Mouse (Mus musculus) MEL (cell line): ENCODE measurements around the gene Nup62. TPM values are rescaled to one million over a fixed set of nuclear protein-coding genes. Genes with fewer than 3 reads are reported as not detected.
A peak's percentile ranks its signal among the peaks of the same experiment; 100 is the strongest.

ENCODE experiments used
- DNase-seq: peaks from one replicate; pipeline ENCODE4 v3.0.0; 2011; ENCODE audit warnings: low read depth, low spot score
- H3K27ac ChIP-seq: 2 replicates; pipeline ENCODE4 v1.5.1; 2012; ENCODE audit warnings: low read depth, mild to moderate bottlenecking, control low read depth, low read length, moderate library complexity; ENCODE audit not compliant: control insufficient read depth
- H3K27me3 ChIP-seq, 2 experiments: fragments of 150-350 bp in 1 of 2; sonication (generic) in 1 of 2; 2 replicates each; pipeline ENCODE4 v1.6.1; 2012; ENCODE audit warnings: low read length in 2 of 2, mild to moderate bottlenecking in 2 of 2, improper control_type of control experiment in 1 of 2, moderate library complexity in 1 of 2; ENCODE audit not compliant: insufficient read depth in 2 of 2, control insufficient read depth in 1 of 2
- H3K36me3 ChIP-seq, 2 experiments: 2 replicates each; pipeline ENCODE4 v1.6.1; 2012 to 2014; ENCODE audit warnings: low read length in 2 of 2, improper control_type of control experiment in 1 of 2, inconsistent platforms in 1 of 2, mild to moderate bottlenecking in 1 of 2; ENCODE audit not compliant: insufficient read depth in 2 of 2, control insufficient read depth in 1 of 2
- H3K4me1 ChIP-seq, 2 experiments: fragments of 150-350 bp in 1 of 2; sonication (generic) in 1 of 2; 2 replicates each; pipeline ENCODE4 v1.6.1; 2012; ENCODE audit warnings: low read length in 2 of 2, improper control_type of control experiment in 1 of 2, mild to moderate bottlenecking in 1 of 2; ENCODE audit not compliant: insufficient read depth in 2 of 2, control insufficient read depth in 1 of 2
- H3K4me3 ChIP-seq, 2 experiments: fragments of 150-350 bp in 1 of 2; sonication (generic) in 1 of 2; 2 replicates each; pipeline ENCODE4 v1.5.1; 2012; ENCODE audit warnings: low read depth in 2 of 2, low read length in 2 of 2, mild to moderate bottlenecking in 2 of 2, moderate library complexity in 2 of 2, control low read depth in 1 of 2, improper control_type of control experiment in 1 of 2; ENCODE audit not compliant: control insufficient read depth in 1 of 2, insufficient read depth in 1 of 2
- H3K79me2 ChIP-seq: 2 replicates; pipeline ENCODE4 v1.6.1; 2012; ENCODE audit warnings: mild to moderate bottlenecking, low read length, moderate library complexity; ENCODE audit not compliant: control insufficient read depth, poor library complexity, insufficient read depth
- H3K9ac ChIP-seq: 2 replicates; pipeline ENCODE4 v1.6.1; 2012; ENCODE audit warnings: low read depth, mild to moderate bottlenecking, control low read depth, low read length, moderate library complexity; ENCODE audit not compliant: control insufficient read depth, poor library complexity, severe bottlenecking
- H3K9me3 ChIP-seq: fragments of 150-350 bp; sonication (generic); replicated peaks from 2 replicates; pipeline ENCODE4 v1.6.1; 2012; ENCODE audit warnings: mild to moderate bottlenecking, low read length, improper control_type of control experiment, moderate library complexity; ENCODE audit not compliant: insufficient read depth
- CHD1 ChIP-seq: IDR thresholded peaks from 2 replicates; pipeline ENCODE4 v1.6.1; 2012; ENCODE audit warnings: low read depth, mild to moderate bottlenecking, inconsistent platforms, low read length, improper control_type of control experiment
- CHD2 ChIP-seq: IDR thresholded peaks from 2 replicates; pipeline ENCODE4 v1.6.1; 2011; ENCODE audit warnings: low read length, improper control_type of control experiment
- CTCF ChIP-seq, 3 experiments: IDR thresholded peaks in 2 of 3; conservative IDR thresholded peaks in 1 of 3; 2 replicates each; pipeline ENCODE4 v1.5.1; 2011 to 2012; ENCODE audit warnings: low read length in 3 of 3, low read depth in 2 of 3, mild to moderate bottlenecking in 2 of 3, improper control_type of control experiment in 1 of 3, inconsistent platforms in 1 of 3, mixed read lengths in 1 of 3, moderate library complexity in 1 of 3; ENCODE audit not compliant: control insufficient read depth in 1 of 3, insufficient read depth in 1 of 3, poor library complexity in 1 of 3, severe bottlenecking in 1 of 3
- E2F4 ChIP-seq: IDR thresholded peaks from 2 replicates; pipeline ENCODE4 v1.6.1; 2011; ENCODE audit warnings: low read depth, low read length, improper control_type of control experiment, borderline replicate concordance
- ELF1 ChIP-seq: IDR thresholded peaks from 2 replicates; pipeline ENCODE4 v1.6.1; 2014; ENCODE audit warnings: low read depth, mild to moderate bottlenecking, inconsistent platforms, low read length, improper control_type of control experiment, moderate library complexity
- EP300 ChIP-seq, 2 experiments: IDR thresholded peaks; 2 replicates each; pipeline ENCODE4 v1.6.1; 2011; ENCODE audit warnings: improper control_type of control experiment in 2 of 2, low read length in 2 of 2, low read depth in 1 of 2, mild to moderate bottlenecking in 1 of 2
- ETS1 ChIP-seq: IDR thresholded peaks from 2 replicates; pipeline ENCODE4 v1.6.1; 2012; ENCODE audit warnings: low read depth, mild to moderate bottlenecking, inconsistent platforms, low read length, improper control_type of control experiment, moderate library complexity
- GABPA ChIP-seq: IDR thresholded peaks from 2 replicates; pipeline ENCODE4 v1.6.1; 2012; ENCODE audit warnings: low read depth, mild to moderate bottlenecking, inconsistent platforms, low read length, improper control_type of control experiment, moderate library complexity
- GATA1 ChIP-seq: IDR thresholded peaks from 2 replicates; pipeline ENCODE4 v1.6.1; 2011; ENCODE audit warnings: low read depth, low read length, improper control_type of control experiment
- HCFC1 ChIP-seq: IDR thresholded peaks from 2 replicates; pipeline ENCODE4 v1.6.1; 2012; ENCODE audit warnings: low read depth, mild to moderate bottlenecking, inconsistent platforms, low read length, improper control_type of control experiment, moderate library complexity
- JUND ChIP-seq: IDR thresholded peaks from 2 replicates; pipeline ENCODE4 v1.6.1; 2011; ENCODE audit warnings: low read depth, mild to moderate bottlenecking, improper control_type of control experiment, low read length
- KAT2A ChIP-seq: conservative IDR thresholded peaks from 2 replicates; pipeline ENCODE4 v1.6.1; 2012; ENCODE audit warnings: low read depth, low read length, improper control_type of control experiment, inconsistent platforms
- MAZ ChIP-seq: IDR thresholded peaks from 2 replicates; pipeline ENCODE4 v1.6.1; 2012; ENCODE audit warnings: low read depth, mild to moderate bottlenecking, inconsistent platforms, low read length, improper control_type of control experiment
- MEF2A ChIP-seq: IDR thresholded peaks from 2 replicates; pipeline ENCODE4 v1.6.1; 2014; ENCODE audit warnings: low read depth, mild to moderate bottlenecking, inconsistent platforms, low read length, improper control_type of control experiment; ENCODE audit not compliant: poor library complexity, insufficient replicate concordance, severe bottlenecking; ENCODE audit errors: extremely low read depth
- MYB ChIP-seq: IDR thresholded peaks from 2 replicates; pipeline ENCODE4 v1.6.1; 2011; ENCODE audit warnings: mild to moderate bottlenecking, low read depth, low read length, improper control_type of control experiment
- NELFE ChIP-seq: IDR thresholded peaks from 2 replicates; pipeline ENCODE4 v1.6.1; 2011; ENCODE audit warnings: low read depth, low read length, improper control_type of control experiment
- POLR2A ChIP-seq, 2 experiments: IDR thresholded peaks; 2 replicates each; pipeline ENCODE4 v1.6.1; 2011 to 2012; ENCODE audit warnings: low read length in 2 of 2, mild to moderate bottlenecking in 2 of 2, control low read depth in 1 of 2, improper control_type of control experiment in 1 of 2, low read depth in 1 of 2, moderate library complexity in 1 of 2; ENCODE audit not compliant: control insufficient read depth in 1 of 2, insufficient read depth in 1 of 2, poor library complexity in 1 of 2
- POLR2AphosphoS2 ChIP-seq: IDR thresholded peaks from 2 replicates; pipeline ENCODE4 v1.6.1; 2011; ENCODE audit warnings: low read length, improper control_type of control experiment
- POLR2AphosphoS5 ChIP-seq: IDR thresholded peaks from 2 replicates; pipeline ENCODE4 v1.6.1; 2012; ENCODE audit warnings: low read depth, borderline replicate concordance, mild to moderate bottlenecking, inconsistent platforms, low read length, moderate library complexity, mixed read lengths
- RAD21 ChIP-seq: IDR thresholded peaks from 2 replicates; pipeline ENCODE4 v1.6.1; 2011; ENCODE audit warnings: mild to moderate bottlenecking, low read depth, low read length, improper control_type of control experiment
- RCOR1 ChIP-seq: IDR thresholded peaks from 2 replicates; pipeline ENCODE4 v1.6.1; 2012; ENCODE audit warnings: low read depth, mild to moderate bottlenecking, inconsistent platforms, low read length, improper control_type of control experiment
- SMC3 ChIP-seq: IDR thresholded peaks from 2 replicates; pipeline ENCODE4 v1.6.1; 2011; ENCODE audit warnings: low read depth, low read length, improper control_type of control experiment
- TAL1 ChIP-seq: IDR thresholded peaks from 2 replicates; pipeline ENCODE4 v1.6.1; 2012; ENCODE audit warnings: mild to moderate bottlenecking, inconsistent platforms, low read length, moderate library complexity, mixed read lengths
- TBP ChIP-seq: IDR thresholded peaks from 2 replicates; pipeline ENCODE4 v1.8.0; 2011; ENCODE audit warnings: low read depth, low read length, improper control_type of control experiment
- TCF12 ChIP-seq: IDR thresholded peaks from 2 replicates; pipeline ENCODE4 v1.6.1; 2014; ENCODE audit warnings: low read depth, mild to moderate bottlenecking, inconsistent platforms, low read length, improper control_type of control experiment, moderate library complexity
- UBTF ChIP-seq: IDR thresholded peaks from 2 replicates; pipeline ENCODE4 v1.6.1; 2012; ENCODE audit warnings: low read depth, mild to moderate bottlenecking, inconsistent platforms, low read length, improper control_type of control experiment, moderate library complexity, borderline replicate concordance; ENCODE audit not compliant: insufficient read depth
- USF1 ChIP-seq: IDR thresholded peaks from 2 replicates; pipeline ENCODE4 v1.6.1; 2014; ENCODE audit warnings: low read depth, mild to moderate bottlenecking, inconsistent platforms, low read length, improper control_type of control experiment, moderate library complexity
- USF2 ChIP-seq, 2 experiments: IDR thresholded peaks; 2 replicates each; pipeline ENCODE4 v1.6.1; 2011 to 2012; ENCODE audit warnings: improper control_type of control experiment in 2 of 2, low read length in 2 of 2, borderline replicate concordance in 1 of 2, inconsistent platforms in 1 of 2, low read depth in 1 of 2, mild to moderate bottlenecking in 1 of 2; ENCODE audit not compliant: insufficient read depth in 1 of 2
- ZC3H11A ChIP-seq: IDR thresholded peaks from 2 replicates; pipeline ENCODE4 v1.6.1; 2012; ENCODE audit warnings: low read depth, mild to moderate bottlenecking, inconsistent platforms, low read length, improper control_type of control experiment
- ZKSCAN1 ChIP-seq: IDR thresholded peaks from 2 replicates; pipeline ENCODE4 v1.6.1; 2012; ENCODE audit warnings: low read depth, mild to moderate bottlenecking, inconsistent platforms, low read length, improper control_type of control experiment, moderate library complexity
- ZMIZ1 ChIP-seq: IDR thresholded peaks from 2 replicates; pipeline ENCODE4 v1.6.1; 2012; ENCODE audit warnings: low read depth, mild to moderate bottlenecking, inconsistent platforms, low read length, improper control_type of control experiment, moderate library complexity
- ZNF384 ChIP-seq: IDR thresholded peaks from 2 replicates; pipeline ENCODE4 v1.6.1; 2012; ENCODE audit warnings: low read depth, mild to moderate bottlenecking, inconsistent platforms, low read length, improper control_type of control experiment
- polyA plus RNA-seq, 2 experiments: library from polyadenylated mRNA; stranded (reverse) in 1 of 2; unstranded in 1 of 2; fragments of >175 nt in 1 of 2; fragments of >200 nt in 1 of 2; gene quantifications; 2 replicates each; pipeline versions ENCODE4 v1.2.1 to v1.2.4; 2012; ENCODE audit warnings: low replicate concordance in 2 of 2, low read depth in 1 of 2; ENCODE audit not compliant: insufficient read length in 2 of 2, insufficient read depth in 1 of 2, missing spikeins in 1 of 2
- total RNA-seq: library from RNA; depleted of rRNA; stranded (reverse); fragments of 300-350 nt; gene quantifications from 2 replicates; pipeline ENCODE4 v1.2.3, GENCODE M21; 2012

Nup62 gene
- total and polyA plus RNA-seq, 3 experiments: 136 to 235 TPM; not detected in 1

DNA sequence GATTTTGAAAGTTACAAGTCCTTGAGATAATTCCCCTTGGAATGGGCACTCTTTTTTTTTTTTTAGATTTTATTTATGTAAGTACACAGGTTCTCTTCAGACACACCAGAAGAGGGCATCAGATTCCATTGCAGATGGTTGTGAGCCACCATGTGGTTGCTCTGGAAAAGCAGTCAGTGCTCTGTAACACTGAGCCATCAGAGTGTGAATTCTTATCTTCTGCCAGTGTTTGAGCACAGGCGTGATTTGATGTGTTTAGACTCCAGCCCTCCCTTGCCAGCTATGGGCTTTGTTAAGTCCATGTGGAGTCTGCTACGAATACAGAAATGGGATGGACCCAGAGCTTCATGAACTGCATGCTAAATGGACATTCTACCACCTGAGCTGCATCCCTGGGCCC lies 2.3 kb downstream of the Nup62 start (continued):
- TF ChIP-seq ZNF384 (peak; percentile 45; the same call in 1 of the 2 replicates), HCFC1 (no peak), ZMIZ1 (no peak), TAL1 (no peak), E2F4 (no peak), MYB (no peak), SMC3 (no peak), GABPA (no peak), JUND (no peak)
- TF ChIP-seq, all 39 proteins: peak for 6

GRCm38 (mm10) chr7:44818751-44819235 lies 2.9 kb downstream of the Nup62 start:
- peaks cover 16 to 60% of the 10 kb centered on the region in 2 experiments for H3K36me3 ChIP-seq
- peak overlapping the region; percentile 94 for H3K27ac ChIP-seq
- H3K27me3 ChIP-seq: no peaks in the 10 kb centered on the region
- no peaks in the 10 kb centered on the region for H3K9me3 ChIP-seq
- peak overlapping the region; percentile 97 for H3K9ac ChIP-seq
- DNase-seq: peak; percentile 82
- H3K4me1 ChIP-seq: peaks cover 34 to 61% of the 10 kb centered on the region in 2 experiments
- peaks cover 82% of the 10 kb centered on the region for H3K79me2 ChIP-seq
- H3K4me3 ChIP-seq: peak overlapping the region; percentile 87 to 94
- TF ChIP-seq TCF12: peak; percentile 83
- no peak for TF ChIP-seq USF1
- peak; percentile 68; the same call in 1 of the 2 replicates for TF ChIP-seq E2F4
- TF ChIP-seq MYB: 0 out of 2 replicates have a peak, but pooled peaks have one; percentile 29
- TF ChIP-seq POLR2A (IDR thresholded peaks at IDR 0.05; ENCODE audit: control insufficient read depth in 1 of 2, insufficient read depth in 1 of 2, low read depth in 1 of 2, low read length in 2 of 2, poor library complexity in 1 of 2): peak; percentile 46 to 56; a peak in 2 of 4 replicates
- TF ChIP-seq CHD1: peak; percentile 91
- TF ChIP-seq HCFC1: peak; percentile 76
- TF ChIP-seq ZMIZ1: peak; percentile 36; the same call in 1 of the 2 replicates
- peak; percentile 71; the same call in 1 of the 2 replicates for TF ChIP-seq TBP
- no peak for TF ChIP-seq ZKSCAN1
- no peak for TF ChIP-seq UBTF
- TF ChIP-seq CHD2: peak; percentile 49
- TF ChIP-seq CTCF (IDR thresholded peaks at IDR 0.05 in 2 of 3, conservative IDR thresholded peaks at IDR 0.05 in 1 of 3; ENCODE audit: control insufficient read depth in 1 of 3, insufficient read depth in 1 of 3, low read depth in 2 of 3, low read length in 3 of 3, poor library complexity in 1 of 3, severe bottlenecking in 1 of 3): no peak
- TF ChIP-seq GATA1: no peak
- TF ChIP-seq JUND: peak; percentile 52; the same call in 1 of the 2 replicates
- peak; percentile 92; the same call in 1 of the 2 replicates for TF ChIP-seq MAZ
- no peak for TF ChIP-seq TAL1
- TF ChIP-seq RCOR1: peak; percentile 59
- TF ChIP-seq ELF1: peak; percentile 55; the same call in 1 of the 2 replicates
- no peak for TF ChIP-seq ZC3H11A
- no peak for TF ChIP-seq USF2 (IDR thresholded peaks at IDR 0.05; ENCODE audit: borderline replicate concordance in 1 of 2, insufficient read depth in 1 of 2, low read depth in 1 of 2, low read length in 2 of 2)
- TF ChIP-seq RAD21: no peak
- peak; percentile 56; the same call in 1 of the 2 replicates for TF ChIP-seq ETS1
- 0 out of 2 replicates have a peak, but pooled peaks have one; percentile 35 for TF ChIP-seq ZNF384
- TF ChIP-seq KAT2A: peak; percentile 93
- no peak for TF ChIP-seq POLR2AphosphoS5
- peak; percentile 56; the same call in 1 of the 2 replicates for TF ChIP-seq POLR2AphosphoS2
- TF ChIP-seq NELFE: peak; percentile 60
- no peak for TF ChIP-seq MEF2A
- TF ChIP-seq EP300 (IDR thresholded peaks at IDR 0.05; ENCODE audit: low read depth in 1 of 2, low read length in 2 of 2): peak in 1 of 2 experiments; percentile 84; a peak in 2 of 4 replicates
